Mouse (Mus musculus) megakaryocyte, embryonic 14.5 days (primary cell): ENCODE data around the gene Iba57.

ENCODE experiments used
- FLI1 ChIP-seq: IDR thresholded peaks from 2 replicates; pipeline ENCODE4 v1.6.1; 2012; ENCODE audit warnings: low read length, inconsistent platforms, mixed read lengths
- GATA1 ChIP-seq: IDR thresholded peaks from 3 replicates; pipeline ENCODE4 v1.6.1; 2012; ENCODE audit warnings: mixed read lengths, low read length, inconsistent platforms, borderline replicate concordance

GRCm38 (mm10) chr11:59201216-59202002, 37.9 kb upstream of the Iba57 start:
- TF ChIP-seq GATA1, result no peak
- no peak for TF ChIP-seq FLI1
